Mouse (Mus musculus): ENCODE measurements around the gene Olig3. TPM values are rescaled to one million over a fixed set of nuclear protein-coding genes. Genes with fewer than 3 reads are reported as not detected.

Olig3 gene
- polyA plus RNA-seq (2015; fragmentation: Nextera tagmentation; extraction: Ambion mirVana), result not detected in 2 replicates

- WGBS (ENCODE audit: insufficient replicate concordance), result 1% methylated on average over 9 of the region's 9 CpGs
- peaks cover 89% of the 10 kb centered on the region for H3K27me3 ChIP-seq (ENCODE audit: control insufficient read depth, insufficient read depth, low read depth, low read length)
- H3K4me2 ChIP-seq (ENCODE audit: low read depth, low read length), result no peak within 1 kb of the TSS
These were observed at the start of gene Olig3 for GRCm38 (mm10) chr10:19356071-19356583. TSS of gene Olig3 (plus strand) at chr10:19356533.

GRCm38 (mm10) chr10:19309681-19310395 is 46.5 kb upstream of the Olig3 start:
- H3K9me3 ChIP-seq (replicated peaks; ENCODE audit: control insufficient read depth, low read length), result no peaks in the 10 kb centered on the region
- H3K27me3 ChIP-seq (ENCODE audit: control insufficient read depth, insufficient read depth, low read depth, low read length), result no peaks in the 10 kb centered on the region
- H3K27ac ChIP-seq (ENCODE audit: low read length), result no peak overlapping the region
- no peaks in the 10 kb centered on the region for H3K36me3 ChIP-seq (ENCODE audit: control insufficient read depth, insufficient read depth)
- ATAC-seq (ENCODE audit: low read depth), result no peak
- 39% methylated on average over 5 of the region's 5 CpGs for WGBS (ENCODE audit: insufficient replicate concordance)
- no peak overlapping the region for H3K4me2 ChIP-seq (ENCODE audit: low read depth, low read length)
- H3K9ac ChIP-seq (ENCODE audit: low read depth, low read length), result no peak overlapping the region
- H3K4me3 ChIP-seq (ENCODE audit: low read depth, low read length), result no peak overlapping the region
- no peaks in the 10 kb centered on the region for H3K4me1 ChIP-seq (ENCODE audit: control insufficient read depth, low read depth, low read length)

More at GRCm38 (mm10) chr10:19356071-19356583, at the start of gene Olig3:
- Histone ChIP-seq H3K4me1 (ENCODE audit: control insufficient read depth, low read depth, low read length) (no peaks in the 10 kb centered on the region), H3K36me3 (ENCODE audit: control insufficient read depth, insufficient read depth) (no peaks in the 10 kb centered on the region), H3K4me3 (ENCODE audit: low read depth, low read length) (no peak within 1 kb of the TSS), H3K9me3 (replicated peaks; ENCODE audit: control insufficient read depth, low read length) (no peaks in the 10 kb centered on the region), H3K9ac (ENCODE audit: low read depth, low read length) (no peak within 1 kb of the TSS), H3K27ac (ENCODE audit: low read length) (no peak within 1 kb of the TSS)
- no peak for ATAC-seq (ENCODE audit: low read depth)

- Histone ChIP-seq H3K9me3 (replicated peaks; ENCODE audit: control insufficient read depth, low read length) (no peaks in the 10 kb centered on the region), H3K27ac (ENCODE audit: low read length) (no peak overlapping the region), H3K36me3 (ENCODE audit: control insufficient read depth, insufficient read depth) (no peaks in the 10 kb centered on the region), H3K27me3 (ENCODE audit: control insufficient read depth, insufficient read depth, low read depth, low read length) (no peaks in the 10 kb centered on the region), H3K4me1 (ENCODE audit: control insufficient read depth, low read depth, low read length) (no peaks in the 10 kb centered on the region), H3K9ac (ENCODE audit: low read depth, low read length) (no peak overlapping the region), H3K4me3 (ENCODE audit: low read depth, low read length) (no peak overlapping the region), H3K4me2 (ENCODE audit: low read depth, low read length) (no peak overlapping the region)
- ATAC-seq (ENCODE audit: low read depth), result no peak
- WGBS (ENCODE audit: insufficient replicate concordance), result 40% methylated on average over 5 of the region's 5 CpGs
These were observed 45.9 kb upstream of the Olig3 start for GRCm38 (mm10) chr10:19310471-19310870.

- Histone ChIP-seq H3K36me3 (ENCODE audit: control insufficient read depth, insufficient read depth) (no peaks in the 10 kb centered on the region), H3K27me3 (ENCODE audit: control insufficient read depth, insufficient read depth, low read depth, low read length) (no peaks in the 10 kb centered on the region), H3K4me1 (ENCODE audit: control insufficient read depth, low read depth, low read length) (no peaks in the 10 kb centered on the region), H3K27ac (ENCODE audit: low read length) (no peak overlapping the region), H3K9ac (ENCODE audit: low read depth, low read length) (no peak overlapping the region), H3K4me3 (ENCODE audit: low read depth, low read length) (no peak overlapping the region), H3K9me3 (replicated peaks; ENCODE audit: control insufficient read depth, low read length) (no peaks in the 10 kb centered on the region), H3K4me2 (ENCODE audit: low read depth, low read length) (no peak overlapping the region)
- WGBS (ENCODE audit: insufficient replicate concordance), result 70% methylated on average over 19 of the region's 19 CpGs
- no peak for ATAC-seq (ENCODE audit: low read depth)
These were observed 38.1 kb upstream of the Olig3 start for GRCm38 (mm10) chr10:19317962-19318812.

GRCm38 (mm10) chr10:19321781-19322180 is 34.6 kb upstream of the Olig3 start:
- H3K36me3 ChIP-seq (ENCODE audit: control insufficient read depth, insufficient read depth), result no peaks in the 10 kb centered on the region
- no peaks in the 10 kb centered on the region for H3K4me1 ChIP-seq (ENCODE audit: control insufficient read depth, low read depth, low read length)
- WGBS (ENCODE audit: insufficient replicate concordance), result 57% methylated on average over 2 of the region's 2 CpGs
- ATAC-seq (ENCODE audit: low read depth), result no peak
- H3K4me3 ChIP-seq (ENCODE audit: low read depth, low read length), result no peak overlapping the region
- no peaks in the 10 kb centered on the region for H3K27me3 ChIP-seq (ENCODE audit: control insufficient read depth, insufficient read depth, low read depth, low read length)
- H3K9me3 ChIP-seq (replicated peaks; ENCODE audit: control insufficient read depth, low read length), result no peaks in the 10 kb centered on the region
- no peak overlapping the region for H3K4me2 ChIP-seq (ENCODE audit: low read depth, low read length)
- H3K27ac ChIP-seq (ENCODE audit: low read length), result no peak overlapping the region
- H3K9ac ChIP-seq (ENCODE audit: low read depth, low read length), result no peak overlapping the region

GRCm38 (mm10) chr10:19329191-19329777 is 27.0 kb upstream of the Olig3 start:
- Histone ChIP-seq H3K4me2 (ENCODE audit: low read depth, low read length) (no peak overlapping the region), H3K4me3 (ENCODE audit: low read depth, low read length) (no peak overlapping the region), H3K9me3 (replicated peaks; ENCODE audit: control insufficient read depth, low read length) (no peaks in the 10 kb centered on the region), H3K36me3 (ENCODE audit: control insufficient read depth, insufficient read depth) (no peaks in the 10 kb centered on the region), H3K4me1 (ENCODE audit: control insufficient read depth, low read depth, low read length) (no peaks in the 10 kb centered on the region), H3K27me3 (ENCODE audit: control insufficient read depth, insufficient read depth, low read depth, low read length) (no peaks in the 10 kb centered on the region), H3K27ac (ENCODE audit: low read length) (no peak overlapping the region), H3K9ac (ENCODE audit: low read depth, low read length) (no peak overlapping the region)
- ATAC-seq (ENCODE audit: low read depth), result no peak
- WGBS (ENCODE audit: insufficient replicate concordance), result 60% methylated on average over 3 of the region's 3 CpGs

- H3K9ac ChIP-seq (ENCODE audit: low read depth, low read length), result no peak overlapping the region
- whole genome bisulfite sequencing (ENCODE audit: insufficient replicate concordance), result 33% methylated on average over 1 of the region's 1 CpGs
- no peaks in the 10 kb centered on the region for H3K4me1 ChIP-seq (ENCODE audit: control insufficient read depth, low read depth, low read length)
- H3K27ac ChIP-seq (ENCODE audit: low read length), result no peak overlapping the region
- H3K4me3 ChIP-seq (ENCODE audit: low read depth, low read length), result no peak overlapping the region
- no peaks in the 10 kb centered on the region for H3K27me3 ChIP-seq (ENCODE audit: control insufficient read depth, insufficient read depth, low read depth, low read length)
- H3K9me3 ChIP-seq (replicated peaks; ENCODE audit: control insufficient read depth, low read length), result no peaks in the 10 kb centered on the region
- no peak for ATAC-seq (ENCODE audit: low read depth)
- H3K4me2 ChIP-seq (ENCODE audit: low read depth, low read length), result no peak overlapping the region
- no peaks in the 10 kb centered on the region for H3K36me3 ChIP-seq (ENCODE audit: control insufficient read depth, insufficient read depth)
These were observed 22.9 kb upstream of the Olig3 start for GRCm38 (mm10) chr10:19333425-19333824.

- H3K4me3 ChIP-seq (ENCODE audit: low read depth, low read length), result no peak overlapping the region
These were observed 17.4 kb upstream of the Olig3 start for GRCm38 (mm10) chr10:19338695-19339630.

More at GRCm38 (mm10) chr10:19338695-19339630, 17.4 kb upstream of the Olig3 start:
- Histone ChIP-seq H3K4me2 (ENCODE audit: low read depth, low read length) (no peak overlapping the region), H3K9ac (ENCODE audit: low read depth, low read length) (no peak overlapping the region), H3K36me3 (ENCODE audit: control insufficient read depth, insufficient read depth) (no peaks in the 10 kb centered on the region), H3K27me3 (ENCODE audit: control insufficient read depth, insufficient read depth, low read depth, low read length) (peaks cover 9% of the 10 kb centered on the region), H3K27ac (ENCODE audit: low read length) (no peak overlapping the region), H3K4me1 (ENCODE audit: control insufficient read depth, low read depth, low read length) (no peaks in the 10 kb centered on the region), H3K9me3 (replicated peaks; ENCODE audit: control insufficient read depth, low read length) (no peaks in the 10 kb centered on the region)
- no peak for ATAC-seq (ENCODE audit: low read depth)
- 15% methylated on average over 18 of the region's 18 CpGs for WGBS (ENCODE audit: insufficient replicate concordance)

Measured in liver, embryonic 16.5 days (tissue).